Mouse (Mus musculus) neural tube, embryonic 12.5 days (tissue): Measurements from ENCODE around the gene Col6a2. TPM values are rescaled to one million over a fixed set of nuclear protein-coding genes. Genes with fewer than 3 reads are reported as not detected.

Source experiments
- ATAC-seq: fragments of 200-750 bp; cut with Nextera tagmentation; 2 replicates; pipeline ENCODE4 v1.8.0; 2017; ENCODE audit warnings: low read depth, mild to moderate bottlenecking, moderate TSS enrichment, moderate library complexity; ENCODE audit not compliant: low FRiP score
- H3K27ac ChIP-seq: fragments of 300-500 bp; sonication (generic); 2 replicates; pipeline ENCODE4 v1.5.1; 2016
- H3K27me3 ChIP-seq: fragments of 300-500 bp; sonication (generic); replicated peaks from 2 replicates; pipeline ENCODE4 v1.6.1; 2016; ENCODE audit warnings: mild to moderate bottlenecking
- H3K36me3 ChIP-seq: fragments of 300-500 bp; sonication (generic); 2 replicates; pipeline ENCODE4 v1.6.1; 2016; ENCODE audit warnings: mild to moderate bottlenecking
- H3K4me1 ChIP-seq: fragments of 300-500 bp; sonication (generic); 2 replicates; pipeline ENCODE4 v1.6.1; 2016
- H3K4me2 ChIP-seq: fragments of 300-500 bp; sonication (generic); replicated peaks from 2 replicates; pipeline ENCODE4 v1.6.1; 2016; ENCODE audit warnings: mild to moderate bottlenecking
- H3K4me3 ChIP-seq: fragments of 300-500 bp; sonication (generic); 2 replicates; pipeline ENCODE4 v1.5.1; 2016
- H3K9ac ChIP-seq: fragments of 300-500 bp; sonication (generic); 2 replicates; pipeline ENCODE4 v1.6.1; 2016; ENCODE audit warnings: mild to moderate bottlenecking
- H3K9me3 ChIP-seq: fragments of 300-500 bp; sonication (generic); 2 replicates; pipeline ENCODE4 v1.6.1; 2016; ENCODE audit warnings: mild to moderate bottlenecking
- WGBS: fragments of 180-500 bp; shearing (Covaris S2); methylation state at CpG from one replicate; pipeline ENCODE4 v1.1.7; 2016; 5-methylcytosine and 5-hydroxymethylcytosine counted together
- polyA plus RNA-seq: library from polyadenylated mRNA; unstranded; fragments of >200 nt; fragmentation: Nextera tagmentation; extraction: Ambion mirVana; gene quantifications from 2 replicates; pipeline ENCODE4 v1.2.1, GENCODE M21; 2016

The Col6a2 gene
- polyA plus RNA-seq, 1 experiment from 2014 or later, result 31.0 TPM

- H3K9me3 ChIP-seq, result no peaks in the 10 kb centered on the region
- ATAC-seq, result no peak
- H3K27me3 ChIP-seq, result no peaks in the 10 kb centered on the region
- no peak overlapping the region for H3K9ac ChIP-seq
- WGBS, result 78% methylated on average over 3 of the region's 3 CpGs
- no peaks in the 10 kb centered on the region for H3K36me3 ChIP-seq
- no peaks in the 10 kb centered on the region for H3K4me1 ChIP-seq
- H3K27ac ChIP-seq, result no peak overlapping the region
- H3K4me3 ChIP-seq, result no peak overlapping the region
- no peak overlapping the region for H3K4me2 ChIP-seq
Observed at GRCm38 (mm10) chr10:76572151-76572550, 51.3 kb downstream of the Col6a2 start.

GRCm38 (mm10) chr10:76571070-76571469 is 52.4 kb downstream of the Col6a2 start:
- Histone ChIP-seq H3K27ac (no peak overlapping the region), H3K36me3 (no peaks in the 10 kb centered on the region)
- 70% methylated on average over 2 of the region's 2 CpGs for WGBS

GRCm38 (mm10) chr10:76569996-76570685 is 53.3 kb downstream of the Col6a2 start:
- no peaks in the 10 kb centered on the region for H3K27me3 ChIP-seq

More at GRCm38 (mm10) chr10:76571070-76571469, 52.4 kb downstream of the Col6a2 start:
- no peak for ATAC-seq
- no peak overlapping the region for H3K9ac ChIP-seq
- no peak overlapping the region for H3K4me2 ChIP-seq
- no peak overlapping the region for H3K4me3 ChIP-seq
- no peaks in the 10 kb centered on the region for H3K4me1 ChIP-seq
- no peaks in the 10 kb centered on the region for H3K27me3 ChIP-seq
- H3K9me3 ChIP-seq, result no peaks in the 10 kb centered on the region

GRCm38 (mm10) chr10:76561972-76562371 is 61.5 kb downstream of the Col6a2 start, which contains the start of gene Spatc1l:
TSS of gene Spatc1l (plus strand) at chr10:76562272.
- H3K4me1 ChIP-seq, result no peaks in the 10 kb centered on the region
- H3K27me3 ChIP-seq, result no peaks in the 10 kb centered on the region
- ATAC-seq, result no peak
- no peak within 1 kb of the TSS for H3K27ac ChIP-seq
- no peak within 1 kb of the TSS for H3K4me2 ChIP-seq
- no peak within 1 kb of the TSS for H3K9ac ChIP-seq
- no peaks in the 10 kb centered on the region for H3K9me3 ChIP-seq
- H3K4me3 ChIP-seq, result no peak within 1 kb of the TSS
- 88% methylated on average over 10 of the region's 10 CpGs for WGBS
- no peaks in the 10 kb centered on the region for H3K36me3 ChIP-seq

More at GRCm38 (mm10) chr10:76569996-76570685, 53.3 kb downstream of the Col6a2 start:
- no peak overlapping the region for H3K9ac ChIP-seq
- WGBS, result 90% methylated on average over 22 of the region's 22 CpGs
- no peaks in the 10 kb centered on the region for H3K4me1 ChIP-seq
- no peaks in the 10 kb centered on the region for H3K9me3 ChIP-seq
- no peak overlapping the region for H3K27ac ChIP-seq
- no peak overlapping the region for H3K4me2 ChIP-seq
- H3K36me3 ChIP-seq, result no peaks in the 10 kb centered on the region
- no peak for ATAC-seq
- no peak overlapping the region for H3K4me3 ChIP-seq

DNA sequence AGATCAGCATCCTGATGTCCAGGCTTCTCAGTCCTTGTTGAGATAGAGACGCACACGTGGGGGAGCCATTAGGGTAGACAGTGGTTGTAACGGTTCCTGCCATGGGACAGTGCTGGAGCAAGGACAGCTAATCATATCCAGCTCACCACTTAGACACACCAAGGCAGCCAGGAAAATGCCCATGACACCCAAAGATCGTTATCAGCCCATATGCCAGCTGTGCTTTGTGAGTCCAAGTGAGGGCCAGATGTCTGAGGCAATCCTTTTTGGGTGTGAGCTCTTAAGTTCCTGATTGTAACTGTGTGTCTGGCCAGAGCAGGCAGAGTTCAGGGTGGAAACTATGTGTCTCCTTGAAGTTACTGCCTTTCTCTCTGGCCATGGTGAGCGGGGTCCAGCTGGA is 69.4 kb downstream of the Col6a2 start:
- H3K4me2 ChIP-seq, result no peak overlapping the region
- H3K36me3 ChIP-seq, result peaks cover 67% of the 10 kb centered on the region
- H3K9me3 ChIP-seq, result no peaks in the 10 kb centered on the region
- H3K9ac ChIP-seq, result no peak overlapping the region
- no peak overlapping the region for H3K4me3 ChIP-seq
- no peak overlapping the region for H3K27ac ChIP-seq
- no peak for ATAC-seq
- H3K4me1 ChIP-seq, result no peaks in the 10 kb centered on the region
- WGBS, result 95% methylated on average over 5 of the region's 5 CpGs
- no peaks in the 10 kb centered on the region for H3K27me3 ChIP-seq

DNA sequence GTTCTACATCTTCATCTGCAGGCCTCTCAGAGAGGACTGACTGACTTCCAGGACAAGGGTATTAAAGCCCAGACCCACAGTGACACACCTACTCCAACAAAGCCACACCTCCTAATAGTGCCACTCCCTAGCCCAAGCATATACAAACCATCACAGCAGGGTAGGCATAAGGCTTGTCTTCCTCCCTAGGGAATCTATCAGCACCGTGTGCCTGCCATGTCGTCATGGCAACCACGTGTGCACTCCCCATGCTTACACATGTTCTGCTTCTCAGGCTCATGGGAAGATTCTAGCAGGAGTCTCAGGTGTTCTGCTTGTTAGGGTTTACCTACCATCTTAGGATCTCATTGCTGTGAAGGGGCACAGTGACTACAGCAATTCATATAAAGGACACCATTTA is 71.9 kb downstream of the Col6a2 start:
- Histone ChIP-seq H3K27ac (no peak overlapping the region), H3K9ac (no peak overlapping the region), H3K9me3 (no peaks in the 10 kb centered on the region), H3K27me3 (no peaks in the 10 kb centered on the region), H3K4me3 (no peak overlapping the region), H3K36me3 (peaks cover 92% of the 10 kb centered on the region), H3K4me2 (no peak overlapping the region), H3K4me1 (no peaks in the 10 kb centered on the region)
- no peak for ATAC-seq
- 79% methylated on average over 3 of the region's 3 CpGs for WGBS

DNA sequence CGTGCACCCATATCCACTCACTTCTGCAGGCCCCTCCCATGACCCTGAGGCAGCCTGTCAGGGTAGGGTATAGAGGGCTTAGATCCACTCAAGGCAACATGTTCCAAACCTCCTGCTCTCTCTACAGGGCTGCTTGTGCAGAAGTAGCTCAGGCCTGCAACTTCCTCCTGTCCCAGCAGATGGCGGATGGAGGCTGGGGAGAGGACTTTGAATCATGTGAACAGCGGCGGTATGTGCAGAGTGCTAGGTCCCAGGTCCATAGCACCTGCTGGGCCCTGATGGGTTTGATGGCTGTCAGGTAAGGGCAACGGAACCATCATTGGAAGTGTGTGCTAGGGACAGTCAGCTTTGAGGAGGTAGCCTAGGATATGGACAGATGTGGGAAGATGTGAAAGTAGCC is 73.0 kb downstream of the Col6a2 start:
- H3K27me3 ChIP-seq, result no peaks in the 10 kb centered on the region
- H3K4me1 ChIP-seq, result no peaks in the 10 kb centered on the region
- no peak overlapping the region for H3K9ac ChIP-seq
- no peak overlapping the region for H3K4me2 ChIP-seq
- 93% methylated on average over 5 of the region's 5 CpGs for WGBS
- H3K27ac ChIP-seq, result no peak overlapping the region
- H3K36me3 ChIP-seq, result peaks cover 96% of the 10 kb centered on the region
- ATAC-seq, result no peak
- no peak overlapping the region for H3K4me3 ChIP-seq
- no peaks in the 10 kb centered on the region for H3K9me3 ChIP-seq

- ATAC-seq, result no peak
- WGBS, result 94% methylated on average over 8 of the region's 8 CpGs
- H3K36me3 ChIP-seq, result peaks cover 100% of the 10 kb centered on the region
Observed at GRCm38 (mm10) chr10:76548218-76548617, 75.2 kb downstream of the Col6a2 start.

GRCm38 (mm10) chr10:76546566-76546965 is 76.9 kb downstream of the Col6a2 start:
- H3K27ac ChIP-seq, result no peak overlapping the region

More at GRCm38 (mm10) chr10:76548218-76548617, 75.2 kb downstream of the Col6a2 start:
- Histone ChIP-seq H3K4me2 (no peak overlapping the region), H3K9me3 (no peaks in the 10 kb centered on the region), H3K4me1 (no peaks in the 10 kb centered on the region), H3K9ac (no peak overlapping the region), H3K4me3 (no peak overlapping the region), H3K27me3 (no peaks in the 10 kb centered on the region), H3K27ac (no peak overlapping the region)

More at GRCm38 (mm10) chr10:76546566-76546965, 76.9 kb downstream of the Col6a2 start:
- Histone ChIP-seq H3K36me3 (peaks cover 100% of the 10 kb centered on the region), H3K4me3 (no peak overlapping the region), H3K9ac (no peak overlapping the region), H3K9me3 (no peaks in the 10 kb centered on the region), H3K4me2 (no peak overlapping the region), H3K4me1 (no peaks in the 10 kb centered on the region), H3K27me3 (no peaks in the 10 kb centered on the region)
- 91% methylated on average over 8 of the region's 8 CpGs for WGBS
- ATAC-seq, result no peak

Other genes with a start within 250 kb of the Col6a2 start
- not detected in 2 replicates for gene AC141477.1, start 183.2 kb downstream of the Col6a2 start, polyA plus RNA-seq
- gene Pcnt, start 180.8 kb downstream of the Col6a2 start, polyA plus RNA-seq, result 11.5 and 15.6 TPM in 2 replicates
- not detected in 2 replicates for gene 2610028H24Rik, start 174.5 kb downstream of the Col6a2 start, polyA plus RNA-seq
- 75.1 and 75.8 TPM in 2 replicates for gene Mcm3ap, start 154.7 kb downstream of the Col6a2 start, polyA plus RNA-seq
- 8.4 TPM in 2 replicates for gene Ybey, start 154.5 kb downstream of the Col6a2 start, polyA plus RNA-seq
- gene Lss, start 92.0 kb downstream of the Col6a2 start, polyA plus RNA-seq, result 51.9 and 58.0 TPM in 2 replicates
- not detected in 2 replicates for gene Spatc1l, start 61.4 kb downstream of the Col6a2 start, polyA plus RNA-seq
- gene Ftcd, start 48.0 kb downstream of the Col6a2 start, polyA plus RNA-seq, result 0.34 TPM in 1 of 2 replicates, not detected in the other
- 26.4 and 27.9 TPM in 2 replicates for gene Col6a1, start 102.5 kb upstream of the Col6a2 start, polyA plus RNA-seq